Mouse (Mus musculus) limb, embryonic 12.5 days (tissue): ENCODE measurements at regions not wholly inside any gene's neighbourhood (a gene's known extent, or its start where the extent isn't known, plus 50 kb on each side); places are given as distances from the start of the nearest gene placed in this dataset.
"Not testable (repeated sequence)": the region's sequence is repeated elsewhere in the genome, so short reads cannot be mapped to it uniquely, and the experiment has no call there.

ENCODE experiments used
- ATAC-seq: fragments of 200-750 bp; cut with Nextera tagmentation; 2 replicates; pipeline ENCODE4 v1.8.0; 2017; ENCODE audit warnings: low read depth, moderate TSS enrichment; ENCODE audit not compliant: insufficient number of reproducible peaks, insufficient read depth, low FRiP score, low TSS enrichment
- H3K27ac ChIP-seq: fragments of 300-500 bp; sonication (generic); 2 replicates; pipeline ENCODE4 v1.5.1; 2016; ENCODE audit warnings: mild to moderate bottlenecking, moderate library complexity
- H3K27me3 ChIP-seq: fragments of 300-500 bp; sonication (generic); 2 replicates; pipeline ENCODE4 v1.6.1; 2016; ENCODE audit warnings: mild to moderate bottlenecking, moderate library complexity
- H3K36me3 ChIP-seq: fragments of 300-500 bp; sonication (generic); 2 replicates; pipeline ENCODE4 v1.6.1; 2016; ENCODE audit warnings: mild to moderate bottlenecking, moderate library complexity
- H3K4me1 ChIP-seq: fragments of 300-500 bp; sonication (generic); replicated peaks from 2 replicates; pipeline ENCODE4 v1.6.1; 2016
- H3K4me2 ChIP-seq: fragments of 300-500 bp; sonication (generic); 2 replicates; pipeline ENCODE4 v1.6.1; 2016; ENCODE audit warnings: mild to moderate bottlenecking, moderate library complexity
- H3K4me3 ChIP-seq: fragments of 300-500 bp; sonication (generic); replicated peaks from 2 replicates; pipeline ENCODE4 v1.5.1; 2016; ENCODE audit warnings: mild to moderate bottlenecking
- H3K9ac ChIP-seq: fragments of 300-500 bp; sonication (generic); replicated peaks from 2 replicates; pipeline ENCODE4 v1.6.1; 2016; ENCODE audit warnings: mild to moderate bottlenecking, moderate library complexity
- H3K9me3 ChIP-seq: fragments of 300-500 bp; sonication (generic); 2 replicates; pipeline ENCODE4 v1.6.1; 2016; ENCODE audit warnings: mild to moderate bottlenecking, moderate library complexity
- WGBS: fragments of 180-500 bp; shearing (Covaris S2); methylation state at CpG from one replicate; pipeline ENCODE4 v1.1.7; 2016; 5-methylcytosine and 5-hydroxymethylcytosine counted together

- no peak overlapping the region for H3K4me2 ChIP-seq
- ATAC-seq: no peak
- WGBS: 93% methylated on average over 1 of the region's 1 CpGs
- no peaks in the 10 kb centered on the region for H3K4me1 ChIP-seq
- no peak overlapping the region for H3K27ac ChIP-seq
- no peaks in the 10 kb centered on the region for H3K9me3 ChIP-seq
- H3K9ac ChIP-seq: no peak overlapping the region
- H3K4me3 ChIP-seq: no peak overlapping the region
- no peaks in the 10 kb centered on the region for H3K36me3 ChIP-seq
- H3K27me3 ChIP-seq: no peaks in the 10 kb centered on the region; the same call in 1 of the 2 replicates
Measured at GRCm38 (mm10) chr10:95748360-95748759, 75.1 kb upstream of the Anapc15-ps start.

GRCm38 (mm10) chr10:95747939-95748338 lies 74.7 kb upstream of the Anapc15-ps start:
- no peaks in the 10 kb centered on the region; the same call in 1 of the 2 replicates for H3K27me3 ChIP-seq
- no peaks in the 10 kb centered on the region for H3K4me1 ChIP-seq
- no peak overlapping the region for H3K9ac ChIP-seq
- no peak for ATAC-seq
- no peaks in the 10 kb centered on the region for H3K9me3 ChIP-seq
- no peak overlapping the region for H3K4me2 ChIP-seq
- no peaks in the 10 kb centered on the region for H3K36me3 ChIP-seq
- 85% methylated on average over 7 of the region's 7 CpGs for WGBS
- no peak overlapping the region for H3K27ac ChIP-seq
- no peak overlapping the region for H3K4me3 ChIP-seq

GRCm38 (mm10) chr10:95745834-95746620 lies 72.8 kb upstream of the Anapc15-ps start:
- Histone ChIP-seq H3K27me3 (no peaks in the 10 kb centered on the region; the same call in 1 of the 2 replicates), H3K36me3 (no peaks in the 10 kb centered on the region), H3K4me2 (no peak overlapping the region), H3K9me3 (no peaks in the 10 kb centered on the region), H3K4me1 (no peaks in the 10 kb centered on the region), H3K4me3 (no peak overlapping the region), H3K27ac (no peak overlapping the region), H3K9ac (no peak overlapping the region)
- ATAC-seq: no peak
- 78% methylated on average over 10 of the region's 10 CpGs for WGBS

GRCm38 (mm10) chr10:95745254-95745653 lies 72.0 kb upstream of the Anapc15-ps start:
- Histone ChIP-seq H3K9me3 (no peaks in the 10 kb centered on the region), H3K4me3 (no peak overlapping the region), H3K27ac (no peak overlapping the region), H3K4me1 (no peaks in the 10 kb centered on the region), H3K4me2 (no peak overlapping the region), H3K27me3 (no peaks in the 10 kb centered on the region; the same call in 1 of the 2 replicates), H3K36me3 (no peaks in the 10 kb centered on the region), H3K9ac (no peak overlapping the region)
- WGBS: 92% methylated on average over 2 of the region's 2 CpGs
- no peak for ATAC-seq

- no peak overlapping the region for H3K27ac ChIP-seq
- no peak overlapping the region for H3K4me3 ChIP-seq
- no peaks in the 10 kb centered on the region for H3K4me1 ChIP-seq
- WGBS: 80% methylated on average over 6 of the region's 6 CpGs
- no peak for ATAC-seq
- no peaks in the 10 kb centered on the region for H3K36me3 ChIP-seq
- H3K4me2 ChIP-seq: no peak overlapping the region
- H3K27me3 ChIP-seq: no peaks in the 10 kb centered on the region; the same call in 1 of the 2 replicates
- no peak overlapping the region for H3K9ac ChIP-seq
- H3K9me3 ChIP-seq: peaks cover 2% of the 10 kb centered on the region; the same call in 1 of the 2 replicates
Measured at GRCm38 (mm10) chr10:95743627-95744026, 70.4 kb upstream of the Anapc15-ps start.

- no peak overlapping the region for H3K4me3 ChIP-seq
- 94% methylated on average over 4 of the region's 4 CpGs for WGBS
- H3K36me3 ChIP-seq: no peaks in the 10 kb centered on the region
- no peak for ATAC-seq
- H3K27ac ChIP-seq: no peak overlapping the region
- no peak overlapping the region for H3K4me2 ChIP-seq
- H3K9me3 ChIP-seq: peaks cover 9% of the 10 kb centered on the region; the same call in 1 of the 2 replicates
- H3K4me1 ChIP-seq: no peaks in the 10 kb centered on the region
- no peaks in the 10 kb centered on the region; the same call in 1 of the 2 replicates for H3K27me3 ChIP-seq
- no peak overlapping the region for H3K9ac ChIP-seq
Measured at GRCm38 (mm10) chr10:95739421-95739820, 66.2 kb upstream of the Anapc15-ps start.

- H3K27ac ChIP-seq, ATAC-seq, H3K4me1 ChIP-seq, H3K9ac ChIP-seq, H3K4me2 ChIP-seq, H3K36me3 ChIP-seq, H3K4me3 ChIP-seq, H3K27me3 ChIP-seq, H3K9me3 ChIP-seq: not testable (repeated sequence)
- 78% methylated on average over 5 of the region's 5 CpGs for WGBS
Measured at GRCm38 (mm10) chr10:95736743-95737142, 63.5 kb upstream of the Anapc15-ps start.

- no peaks in the 10 kb centered on the region for H3K27me3 ChIP-seq
- ATAC-seq: no peak
- H3K4me3 ChIP-seq: no peak overlapping the region
- H3K9ac ChIP-seq: no peak overlapping the region
- H3K36me3 ChIP-seq: no peaks in the 10 kb centered on the region
- H3K4me2 ChIP-seq: no peak overlapping the region
- no peaks in the 10 kb centered on the region for H3K9me3 ChIP-seq
- 0 out of 2 replicates have a peak overlapping the region, but pooled peaks have one; percentile 23 for H3K27ac ChIP-seq
- WGBS: 88% methylated on average over 10 of the region's 10 CpGs
- H3K4me1 ChIP-seq: peaks cover 38% of the 10 kb centered on the region
Measured at GRCm38 (mm10) chr10:95731001-95731400, 57.8 kb upstream of the Anapc15-ps start.

- Histone ChIP-seq H3K4me1 (peaks cover 45% of the 10 kb centered on the region), H3K9me3 (no peaks in the 10 kb centered on the region), H3K9ac (no peak overlapping the region), H3K4me2 (peak overlapping the region; percentile 38), H3K27me3 (no peaks in the 10 kb centered on the region), H3K36me3 (no peaks in the 10 kb centered on the region), H3K27ac (peak overlapping the region; percentile 82), H3K4me3 (no peak overlapping the region; the same call in 1 of the 2 replicates)
- peak; percentile 98 for ATAC-seq
- WGBS: 4% methylated on average over 9 of the region's 9 CpGs
Measured at GRCm38 (mm10) chr10:95729890-95730289, 56.6 kb upstream of the Anapc15-ps start.

GRCm38 (mm10) chr10:95725910-95726309 lies 52.7 kb upstream of the Anapc15-ps start:
- H3K4me3 ChIP-seq: no peak overlapping the region
- peak overlapping the region; percentile 74 for H3K27ac ChIP-seq
- no peaks in the 10 kb centered on the region for H3K27me3 ChIP-seq
- 58% methylated on average over 5 of the region's 5 CpGs for WGBS
- H3K36me3 ChIP-seq: no peaks in the 10 kb centered on the region
- no peak overlapping the region for H3K4me2 ChIP-seq
- peaks cover 44% of the 10 kb centered on the region for H3K4me1 ChIP-seq
- H3K9me3 ChIP-seq: no peaks in the 10 kb centered on the region
- ATAC-seq: no peak
- H3K9ac ChIP-seq: no peak overlapping the region

- 66% methylated on average over 5 of the region's 5 CpGs for WGBS
- Histone ChIP-seq H3K27me3 (no peaks in the 10 kb centered on the region), H3K4me1 (peaks cover 42% of the 10 kb centered on the region), H3K27ac (0 out of 2 replicates have a peak overlapping the region, but pooled peaks have one; percentile 23), H3K36me3 (no peaks in the 10 kb centered on the region), H3K4me2 (no peak overlapping the region), H3K4me3 (no peak overlapping the region), H3K9ac (no peak overlapping the region), H3K9me3 (no peaks in the 10 kb centered on the region)
- no peak for ATAC-seq
Measured at GRCm38 (mm10) chr10:95725349-95725748, 52.1 kb upstream of the Anapc15-ps start.
